Mouse (Mus musculus) ovary, postnatal 36 days (tissue): ENCODE measurements at regions not wholly inside any gene's neighbourhood (a gene's known extent, or its start where the extent isn't known, plus 50 kb on each side); places are given as distances from the start of the nearest gene placed in this dataset.
A peak's percentile ranks its signal among the peaks of the same experiment; 100 is the strongest.

ENCODE experiments used
- DNase-seq: peaks from one replicate; pipeline ENCODE4 v3.0.0; 2022; ENCODE audit warnings: low spot score, mixed read lengths

GRCm38 (mm10) chr10:44939403-44939802, 127.6 kb upstream of the Prep start:
- DNase-seq, result no peak

DNA sequence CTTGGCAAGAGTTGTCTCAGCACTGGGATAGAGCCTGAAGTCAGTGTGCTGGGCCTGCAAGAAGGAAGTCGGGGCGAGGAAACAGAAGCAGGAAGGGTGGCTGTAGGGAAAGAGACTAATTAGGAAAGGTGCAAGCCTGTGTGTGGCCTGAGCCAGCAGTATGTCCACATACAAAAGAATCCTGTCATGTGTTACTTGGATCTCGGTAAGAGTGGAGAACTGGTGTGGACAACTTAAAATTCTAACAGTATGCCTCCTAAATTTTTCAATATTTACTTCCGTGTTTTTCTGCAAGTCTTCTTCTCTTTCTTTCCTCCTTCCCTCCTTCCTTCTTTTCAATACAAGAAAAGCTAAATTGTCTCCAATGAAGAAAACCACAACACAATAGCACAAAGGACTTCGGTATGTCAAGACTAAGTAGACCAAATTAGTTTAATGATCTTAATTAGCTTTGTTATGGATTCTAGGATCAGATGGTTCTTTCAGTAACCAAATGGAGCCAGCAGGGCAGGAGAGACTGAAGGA, 130.0 kb upstream of the Prep start:
- DNase-seq, result no peak

DNA sequence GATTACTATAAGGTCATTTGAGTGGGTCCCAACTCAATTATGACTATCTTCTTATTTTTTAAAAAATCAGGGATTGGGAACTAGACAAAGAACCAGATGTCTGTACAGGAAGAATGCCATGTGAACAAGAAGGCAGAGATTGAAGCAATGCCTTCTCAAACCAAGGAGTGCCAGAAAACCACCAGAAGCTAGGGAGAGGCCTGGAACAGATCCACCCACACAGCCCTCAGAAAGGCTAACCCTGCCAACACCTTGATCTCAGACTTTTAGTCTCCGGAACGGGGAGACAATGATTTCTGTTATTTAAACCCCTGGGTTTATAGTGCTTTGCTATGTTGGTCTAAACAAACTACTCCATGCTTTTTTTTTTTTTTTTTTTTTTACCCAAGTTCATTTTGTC, 136.2 kb upstream of the Prep start:
- DNase-seq, result no peak

DNA sequence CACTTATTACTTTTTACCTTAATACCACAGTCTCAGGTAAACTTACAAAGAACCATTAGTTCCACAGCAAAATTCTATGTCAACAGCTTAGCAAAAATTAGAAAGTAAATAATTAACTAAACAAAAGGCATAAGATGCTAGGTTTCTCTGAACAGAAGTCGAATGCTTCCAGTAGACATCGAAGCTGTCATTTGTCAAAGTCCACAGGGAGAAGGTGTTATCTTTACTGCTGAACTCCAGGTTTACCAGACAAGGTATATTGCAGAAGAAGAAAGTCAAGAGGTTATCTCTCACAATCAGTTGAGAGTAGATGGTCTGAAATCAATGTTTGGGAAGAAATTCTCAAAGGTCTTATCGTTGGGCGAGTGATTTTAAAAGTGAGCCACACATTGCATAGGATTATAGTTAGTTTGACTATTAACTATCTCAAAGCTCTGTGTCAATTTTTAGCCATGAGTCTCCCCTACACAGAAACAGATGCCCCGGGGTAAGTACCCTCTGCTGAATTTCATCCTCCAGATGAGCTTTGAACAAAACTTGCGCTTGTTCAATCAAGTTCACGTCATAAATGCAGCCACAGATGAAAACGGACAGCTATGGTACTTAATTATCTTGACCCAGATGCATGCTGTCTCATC, 153.1 kb upstream of the Prep start:
- no peak for DNase-seq

DNA sequence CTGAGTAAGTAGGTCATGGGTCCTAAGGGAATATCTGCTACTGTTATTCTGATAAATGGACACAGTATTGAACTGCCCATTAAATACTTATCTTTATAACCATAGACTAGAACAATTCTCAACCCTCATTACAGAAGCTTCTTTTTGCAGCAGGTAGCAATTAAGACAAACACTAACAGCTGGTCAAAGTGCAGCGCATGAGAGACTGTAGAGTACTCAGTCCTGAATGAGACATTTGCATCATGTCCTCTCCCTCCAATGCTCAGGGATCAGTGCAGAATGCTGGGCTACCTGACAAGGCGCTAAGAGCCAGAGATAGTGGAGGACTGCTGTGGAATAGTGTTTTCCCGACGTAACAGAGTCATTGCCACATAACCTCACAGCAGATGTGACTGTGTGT, 162.5 kb upstream of the Prep start:
- DNase-seq, result no peak

GRCm38 (mm10) chr10:44901203-44901602, 165.8 kb upstream of the Prep start:
- DNase-seq, result no peak

GRCm38 (mm10) chr10:44892124-44892523, 174.9 kb upstream of the Prep start:
- no peak for DNase-seq

DNA sequence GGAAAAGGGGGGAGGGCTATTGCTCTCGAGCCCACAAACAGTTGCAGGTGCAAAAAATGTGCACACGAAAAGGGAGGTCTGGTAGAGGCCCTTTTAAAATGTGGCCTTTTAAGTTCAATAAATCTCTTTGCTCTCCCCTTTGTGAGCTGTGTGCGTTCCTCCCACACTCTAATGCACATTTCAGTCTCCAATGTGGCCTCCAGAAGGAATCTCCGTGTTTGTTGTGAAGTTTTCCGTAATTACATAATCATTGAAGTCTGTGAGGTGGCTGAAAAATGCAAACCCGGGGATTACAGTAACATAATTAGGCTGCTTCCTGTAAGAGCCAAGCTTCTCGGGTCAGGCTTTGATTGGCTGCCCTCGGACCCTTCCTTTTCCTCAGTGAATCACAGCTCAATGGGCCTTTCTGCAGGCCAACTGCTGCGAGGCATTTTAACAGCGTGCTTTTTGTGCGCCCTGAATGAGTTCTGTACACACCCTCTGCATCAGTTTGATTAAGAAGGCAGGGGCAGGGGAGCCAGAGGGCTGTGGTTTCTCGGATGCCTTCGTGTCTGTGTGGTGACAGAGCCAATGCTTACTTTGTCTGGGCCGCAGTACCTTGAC, 179.8 kb upstream of the Prep start:
- DNase-seq, result no peak

GRCm38 (mm10) chr10:44881967-44882366, 185.0 kb upstream of the Prep start:
- no peak for DNase-seq

DNA sequence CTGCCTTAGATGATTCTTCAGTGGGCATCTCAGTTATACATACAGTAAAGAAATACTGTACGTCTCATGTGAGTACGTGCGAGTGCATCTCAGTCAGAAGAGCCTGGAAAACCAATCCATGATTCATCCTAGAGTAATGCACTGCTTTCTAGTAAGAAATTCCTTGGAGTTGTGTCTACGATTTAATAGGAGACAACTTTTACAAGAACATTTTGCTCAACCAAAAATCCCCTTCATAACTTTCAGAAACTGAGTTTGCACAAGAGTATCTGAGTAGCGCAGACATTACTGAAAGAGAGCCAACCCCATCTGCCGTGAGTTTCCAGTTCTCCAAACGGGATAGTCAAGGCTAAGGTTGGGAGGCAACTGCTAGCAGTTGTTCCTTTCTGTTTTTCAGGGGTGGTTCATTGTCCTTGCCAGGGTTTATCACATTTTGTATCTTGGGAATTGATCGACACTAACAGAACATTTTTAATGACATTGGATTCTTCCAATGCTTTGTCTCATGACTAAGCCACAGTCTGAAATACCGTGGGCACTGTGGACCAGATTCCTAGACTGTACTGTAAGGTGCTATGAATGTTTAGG, 189.8 kb upstream of the Prep start:
- DNase-seq, result no peak

- DNase-seq, result no peak
Measured at GRCm38 (mm10) chr10:44873642-44874285, 193.2 kb upstream of the Prep start.

DNA sequence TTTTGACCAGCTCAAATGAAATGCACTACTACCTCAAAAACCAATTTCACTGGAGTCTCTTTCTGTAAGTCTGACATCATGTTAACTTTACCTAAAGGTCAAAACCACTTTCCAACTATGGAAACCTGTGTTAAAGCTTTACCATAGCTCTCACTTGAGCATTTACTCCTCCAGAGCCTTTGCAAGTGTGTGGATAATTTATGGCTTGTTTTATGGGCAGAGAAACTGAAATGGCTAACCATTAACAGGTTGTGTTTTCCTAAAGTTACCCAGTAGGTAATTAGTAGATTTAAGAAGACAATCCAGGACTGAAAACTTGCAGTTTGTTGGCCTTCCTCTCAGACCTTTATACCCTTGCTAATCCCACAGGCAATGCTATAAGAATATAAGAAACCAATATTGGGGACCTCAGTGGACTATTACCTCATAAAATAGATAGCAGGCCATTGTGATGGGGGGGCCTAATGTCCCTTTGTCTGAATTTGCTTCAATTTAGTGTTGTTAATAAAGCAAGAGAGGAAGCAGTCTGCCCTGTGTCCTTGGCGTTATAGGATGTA, 202.7 kb upstream of the Prep start:
- no peak for DNase-seq

- DNase-seq, result no peak
Measured at GRCm38 (mm10) chr10:44862360-44862674, 204.7 kb upstream of the Prep start.

- peak; percentile 9 for DNase-seq
Measured at GRCm38 (mm10) chr10:44861671-44862359, 205.2 kb upstream of the Prep start.

GRCm38 (mm10) chr10:44857444-44857843, 209.6 kb upstream of the Prep start:
- no peak for DNase-seq

GRCm38 (mm10) chr10:44854109-44854508, 212.9 kb upstream of the Prep start:
- DNase-seq, result no peak

DNA sequence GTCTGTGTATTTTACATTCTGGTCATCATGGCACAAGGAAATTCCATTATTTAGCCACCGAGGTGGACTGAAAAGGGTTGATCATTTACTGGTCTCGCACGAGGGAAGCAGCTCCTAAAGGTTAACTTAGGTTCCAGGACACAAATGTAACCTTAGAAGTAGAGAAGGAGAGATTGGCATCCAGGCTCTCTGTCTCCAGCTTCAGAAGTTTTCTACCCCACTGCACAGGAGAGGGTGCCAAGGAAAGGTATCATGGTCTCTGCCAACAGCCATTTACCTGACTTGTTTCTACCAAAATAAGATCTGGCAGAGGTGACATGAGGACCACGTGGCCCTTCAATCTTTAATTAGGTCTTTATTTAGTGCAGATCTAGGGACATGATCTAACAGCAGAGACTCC, 218.0 kb upstream of the Prep start:
- no peak for DNase-seq

GRCm38 (mm10) chr10:44846765-44847164, 220.2 kb upstream of the Prep start:
- no peak for DNase-seq

DNA sequence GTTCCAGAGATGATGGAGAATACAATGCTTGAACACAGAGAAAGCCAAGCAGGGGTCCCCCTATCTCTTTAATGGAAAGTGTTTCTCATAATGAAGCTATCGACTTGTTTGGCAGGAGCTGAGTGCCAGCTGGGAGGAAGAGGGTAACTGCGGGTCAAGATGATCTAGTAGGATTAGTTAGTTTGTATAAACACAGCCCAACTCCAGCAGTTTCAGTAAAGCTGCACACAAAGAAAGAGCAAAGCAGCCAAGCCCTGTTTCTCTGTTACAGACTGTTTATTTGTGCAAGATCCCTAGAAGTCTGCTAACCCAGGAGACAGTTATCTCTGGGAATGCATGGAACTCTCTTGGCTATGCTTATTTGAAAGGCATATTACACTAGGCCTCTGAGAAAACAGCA, 220.9 kb upstream of the Prep start:
- no peak for DNase-seq

DNA sequence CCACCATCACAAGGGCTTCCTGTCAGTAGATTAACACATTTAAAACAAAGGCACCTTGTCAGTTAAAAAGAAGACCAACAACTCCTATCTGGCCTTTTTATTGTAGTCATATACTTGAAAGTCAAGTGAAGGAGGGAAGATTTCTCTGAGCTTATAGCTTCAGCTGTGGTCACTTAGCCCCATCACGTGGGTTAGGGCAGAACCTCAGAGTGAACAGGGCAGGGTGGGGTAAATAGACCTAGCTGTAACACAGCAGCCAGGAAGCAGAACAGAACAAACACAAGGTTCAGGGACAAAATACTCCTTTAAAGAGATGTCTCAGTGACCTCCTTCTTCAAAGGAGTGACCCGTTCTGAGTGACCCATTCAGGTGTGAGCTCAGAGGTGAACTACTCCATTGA, 226.6 kb upstream of the Prep start:
- DNase-seq, result no peak

- no peak for DNase-seq
Measured at GRCm38 (mm10) chr10:44832455-44832854, 234.5 kb upstream of the Prep start.

- DNase-seq, result no peak
Measured at GRCm38 (mm10) chr10:44826271-44826670, 240.7 kb upstream of the Prep start.
